Mouse (Mus musculus) small intestine, adult 2 months (tissue): ENCODE data around the gene Herc2. TPM values are rescaled to one million over a fixed set of nuclear protein-coding genes. Genes with fewer than 3 reads are reported as not detected.
"Not testable (repeated sequence)": the region's sequence is repeated elsewhere in the genome, so short reads cannot be mapped to it uniquely, and the experiment has no call there.

Experiments
- H3K27ac ChIP-seq: fragments of 200-500 bp; 2 replicates; pipeline ENCODE4 v1.5.1; 2012; ENCODE audit warnings: low read depth, low read length, control low read depth, inconsistent platforms; ENCODE audit not compliant: insufficient read depth
- H3K27me3 ChIP-seq: fragments of 200-500 bp; 2 replicates; pipeline ENCODE4 v1.6.1; 2012; ENCODE audit warnings: mild to moderate bottlenecking, moderate library complexity, low read length, inconsistent platforms; ENCODE audit not compliant: control insufficient read depth, insufficient read depth
- H3K36me3 ChIP-seq: fragments of 200-500 bp; 2 replicates; pipeline ENCODE4 v1.6.1; 2012; ENCODE audit warnings: mild to moderate bottlenecking, low read length, control low read depth, inconsistent platforms; ENCODE audit not compliant: control insufficient read depth, insufficient read depth
- H3K4me1 ChIP-seq: fragments of 200-500 bp; 2 replicates; pipeline ENCODE4 v1.6.1; 2012; ENCODE audit warnings: low read length, inconsistent platforms, mixed read lengths; ENCODE audit not compliant: control insufficient read depth, insufficient read depth, insufficient read length
- H3K4me3 ChIP-seq: fragments of 200-500 bp; 2 replicates; pipeline ENCODE4 v1.5.1; 2012; ENCODE audit warnings: low read depth, mild to moderate bottlenecking, control low read depth, inconsistent platforms, low read length, moderate library complexity
- CTCF ChIP-seq: fragments of 200-500 bp; IDR thresholded peaks from 2 replicates; pipeline ENCODE4 v1.5.1; 2012; ENCODE audit warnings: low read depth, mild to moderate bottlenecking, control low read depth, inconsistent platforms, low read length, moderate library complexity, mixed read lengths; ENCODE audit not compliant: insufficient replicate concordance, insufficient read length; ENCODE audit errors: extremely low read depth
- POLR2A ChIP-seq: fragments of 200-500 bp; IDR thresholded peaks from 2 replicates; pipeline ENCODE4 v1.6.1; 2012; ENCODE audit warnings: low read depth, mild to moderate bottlenecking, control low read depth, inconsistent platforms, low read length, moderate library complexity
- WGBS: fragments of 180-500 bp; shearing (Covaris S2); methylation state at CpG from one replicate; pipeline ENCODE4 v1.1.7; 2018; 5-methylcytosine and 5-hydroxymethylcytosine counted together
- polyA plus RNA-seq: library from polyadenylated mRNA; depleted of rRNA; stranded (reverse); fragments of >200 nt; gene quantifications from 2 replicates; pipeline ENCODE4 v1.2.3, GENCODE M21; 2012; rRNA removed

Gene Herc2
- polyA plus RNA-seq, result 6.7 and 14.3 TPM in 2 replicates

DNA sequence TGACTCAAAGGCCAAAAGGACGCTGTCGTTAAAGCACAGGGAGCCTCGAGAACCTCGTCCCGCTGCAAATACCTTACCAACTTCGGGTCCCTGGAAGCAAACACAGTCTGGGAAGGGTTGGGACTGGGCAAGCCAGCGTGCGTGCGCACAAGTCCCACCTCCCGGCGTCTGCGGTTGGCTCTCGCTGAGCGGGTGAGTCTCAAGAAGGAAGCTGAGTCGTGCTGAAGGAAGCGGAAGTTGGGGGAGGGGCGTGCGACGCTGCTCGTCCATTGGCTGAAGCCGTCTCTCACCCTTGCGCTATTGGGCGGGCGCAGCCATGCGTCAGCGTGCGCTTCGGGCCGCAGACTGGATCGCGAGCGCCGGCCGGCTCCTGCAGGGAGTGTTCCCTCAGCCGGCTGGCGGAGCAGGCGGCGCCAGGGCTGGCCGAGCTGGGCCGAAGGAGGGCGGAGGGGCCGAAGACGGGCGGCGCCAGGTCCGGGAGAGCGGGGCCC is at the start of gene Herc2:
TSS of gene Herc2 (plus strand) at position 366 of the 491 bp plus-strand sequence.
- H3K4me3 ChIP-seq, result peak within 1 kb of the TSS; percentile 71
- peak within 1 kb of the TSS; percentile 79 for H3K27ac ChIP-seq
- TF ChIP-seq POLR2A (peak; percentile 98), CTCF (no peak)
- H3K36me3 ChIP-seq, result no peaks in the 10 kb centered on the region; the same call in none of the 2 replicates
- under 1% methylated on average over 47 of the region's 47 CpGs for WGBS
- peaks cover 6% of the 10 kb centered on the region; the same call in 1 of the 2 replicates for H3K4me1 ChIP-seq
- H3K27me3 ChIP-seq, result no peaks in the 10 kb centered on the region

DNA sequence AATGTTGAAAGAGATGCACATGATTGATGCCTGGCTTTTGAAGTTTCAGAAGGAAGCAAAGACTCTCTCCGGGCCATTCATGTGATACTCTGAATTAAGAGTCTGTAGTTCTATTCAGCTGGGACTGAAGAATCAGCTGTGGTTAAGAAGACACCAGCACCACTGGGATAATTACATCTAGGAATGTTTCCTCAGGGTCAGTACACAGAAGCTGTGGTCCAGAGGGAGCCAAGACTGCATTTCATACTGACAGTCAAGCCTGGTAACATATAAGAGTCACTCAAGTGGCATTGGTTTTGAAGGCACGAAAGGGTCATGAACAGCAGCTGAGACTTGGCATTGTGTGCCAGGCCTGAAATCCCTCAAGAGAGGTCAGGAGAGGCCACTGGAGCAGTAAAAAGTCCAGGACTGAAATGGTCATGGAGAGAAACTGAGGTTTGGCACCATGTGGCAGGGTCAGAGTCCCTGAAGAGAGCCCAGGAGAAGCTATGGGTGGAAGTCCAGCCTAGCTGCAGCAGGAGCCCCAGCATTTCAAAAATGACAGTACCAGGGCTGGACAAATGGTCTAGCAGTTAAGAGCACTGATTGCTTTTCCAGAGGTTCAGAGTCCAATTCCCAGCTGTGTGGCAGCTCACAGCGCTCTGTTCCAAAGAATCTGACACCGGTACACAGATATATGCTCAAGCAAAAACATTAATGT is 39.5 kb upstream of the Herc2 start:
- H3K4me1 ChIP-seq, result no peaks in the 10 kb centered on the region; the same call in 1 of the 2 replicates
- H3K4me3 ChIP-seq, result no peak overlapping the region
- no peaks in the 10 kb centered on the region for H3K36me3 ChIP-seq
- TF ChIP-seq POLR2A (no peak), CTCF (no peak)
- WGBS, result 46% methylated on average over 4 of the region's 4 CpGs
- no peaks in the 10 kb centered on the region for H3K27me3 ChIP-seq
- 0 out of 2 replicates have a peak overlapping the region, but pooled peaks have one; percentile 14 for H3K27ac ChIP-seq

- TF ChIP-seq POLR2A (no peak), CTCF (no peak)
- Histone ChIP-seq H3K4me1 (no peaks in the 10 kb centered on the region; the same call in 1 of the 2 replicates), H3K36me3 (no peaks in the 10 kb centered on the region), H3K27me3 (no peaks in the 10 kb centered on the region), H3K27ac (no peak overlapping the region), H3K4me3 (no peak overlapping the region)
These were observed 39.0 kb upstream of the Herc2 start for GRCm38 (mm10) chr7:56011018-56011333.

GRCm38 (mm10) chr7:56013261-56014001 is 36.6 kb upstream of the Herc2 start:
- no peak overlapping the region for H3K4me3 ChIP-seq
- H3K4me1 ChIP-seq, result no peaks in the 10 kb centered on the region; the same call in 1 of the 2 replicates
- H3K27me3 ChIP-seq, result no peaks in the 10 kb centered on the region
- 95% methylated on average over 14 of the region's 14 CpGs for WGBS
- no peaks in the 10 kb centered on the region for H3K36me3 ChIP-seq
- TF ChIP-seq CTCF, result no peak
- no peak for TF ChIP-seq POLR2A
- no peak overlapping the region for H3K27ac ChIP-seq

GRCm38 (mm10) chr7:56014002-56014702 is 35.8 kb upstream of the Herc2 start:
- not testable (repeated sequence) for H3K27me3 ChIP-seq, H3K36me3 ChIP-seq, H3K4me3 ChIP-seq, H3K27ac ChIP-seq, H3K4me1 ChIP-seq
- WGBS, result 82% methylated on average over 9 of the region's 18 CpGs

- Histone ChIP-seq H3K4me1 (no peaks in the 10 kb centered on the region; the same call in 1 of the 2 replicates), H3K27me3 (no peaks in the 10 kb centered on the region), H3K4me3 (no peak overlapping the region), H3K36me3 (no peaks in the 10 kb centered on the region), H3K27ac (no peak overlapping the region)
- 74% methylated on average over 6 of the region's 6 CpGs for WGBS
- no peak for TF ChIP-seq POLR2A
- TF ChIP-seq CTCF, result no peak
These were observed 34.8 kb upstream of the Herc2 start for GRCm38 (mm10) chr7:56015172-56015571.

- TF ChIP-seq CTCF (no peak), POLR2A (no peak)
- Histone ChIP-seq H3K36me3 (no peaks in the 10 kb centered on the region), H3K27ac (no peak overlapping the region), H3K4me1 (no peaks in the 10 kb centered on the region), H3K27me3 (no peaks in the 10 kb centered on the region), H3K4me3 (no peak overlapping the region)
- WGBS, result 95% methylated on average over 7 of the region's 7 CpGs
These were observed 34.2 kb upstream of the Herc2 start for GRCm38 (mm10) chr7:56015837-56016236.
